Mouse (Mus musculus) lung, postnatal 0 days (tissue): ENCODE measurements around the gene Tlr2. TPM values are rescaled to one million over a fixed set of nuclear protein-coding genes. Genes with fewer than 3 reads are reported as not detected.

Experiments used
- ATAC-seq: fragments of 200-750 bp; cut with Nextera tagmentation; 2 replicates; pipeline ENCODE4 v1.8.0; 2017; ENCODE audit warnings: moderate library complexity
- DNase-seq: peaks from one replicate; pipeline ENCODE4 v3.0.0-alpha.2; 2016; ENCODE audit warnings: low spot score
- H3K27ac ChIP-seq: fragments of 300-500 bp; sonication (generic); 2 replicates; pipeline ENCODE4 v1.5.1; 2014; ENCODE audit warnings: antibody characterized with exemption, mild to moderate bottlenecking, low read length, mixed read lengths
- H3K27me3 ChIP-seq: fragments of 300-500 bp; sonication (generic); replicated peaks from 2 replicates; pipeline ENCODE4 v1.6.1; 2014; ENCODE audit warnings: low read length, mixed read lengths; ENCODE audit not compliant: insufficient read depth
- H3K36me3 ChIP-seq: fragments of 300-500 bp; sonication (generic); 2 replicates; pipeline ENCODE4 v1.6.1; 2014; ENCODE audit warnings: low read length, mixed read lengths; ENCODE audit not compliant: insufficient read depth
- H3K4me1 ChIP-seq: fragments of 300-500 bp; sonication (generic); 2 replicates; pipeline ENCODE4 v1.6.1; 2014; ENCODE audit warnings: antibody characterized with exemption, low read depth, low read length, mixed read lengths; ENCODE audit not compliant: insufficient read depth
- H3K4me2 ChIP-seq: fragments of 300-500 bp; sonication (generic); replicated peaks from 2 replicates; pipeline ENCODE4 v1.6.1; 2014; ENCODE audit warnings: low read depth, mild to moderate bottlenecking, low read length, moderate library complexity, mixed read lengths
- H3K4me3 ChIP-seq: fragments of 300-500 bp; sonication (generic); 2 replicates; pipeline ENCODE4 v1.5.1; 2014; ENCODE audit warnings: low read depth, low read length
- H3K9ac ChIP-seq: fragments of 300-500 bp; sonication (generic); replicated peaks from 2 replicates; pipeline ENCODE4 v1.6.1; 2014; ENCODE audit warnings: low read depth, mild to moderate bottlenecking
- H3K9me3 ChIP-seq: fragments of 300-500 bp; sonication (generic); 2 replicates; pipeline ENCODE4 v1.6.1; 2016; ENCODE audit warnings: low read length, mixed read lengths
- CTCF ChIP-seq: IDR thresholded peaks from 2 replicates; pipeline ENCODE4 v1.5.1; 2016; ENCODE audit warnings: antibody characterized with exemption, mild to moderate bottlenecking
- EP300 ChIP-seq: IDR thresholded peaks from 2 replicates; pipeline ENCODE4 v1.6.1; 2016; ENCODE audit warnings: antibody characterized with exemption, mild to moderate bottlenecking, control low read depth
- WGBS: fragments of 180-500 bp; shearing (Covaris S2); extraction: QIAGEN DNeasy Blood & Tissue Kit; methylation state at CpG from one replicate; pipeline ENCODE4 v1.1.7; 2014; 5-methylcytosine and 5-hydroxymethylcytosine counted together
- polyA plus RNA-seq: library from polyadenylated mRNA; unstranded; fragments of >200 nt; fragmentation: Nextera tagmentation; extraction: Ambion mirVana; gene quantifications from 2 replicates; pipeline ENCODE4 v1.2.1, GENCODE M21; 2015

Tlr2 gene
- polyA plus RNA-seq, 1 experiment from 2014 or later = 7.7 TPM

- no peak overlapping the region for H3K4me3 ChIP-seq
- WGBS = 43% methylated on average over 5 of the region's 5 CpGs
- peak; percentile 87 for DNase-seq
- no peaks in the 10 kb centered on the region for H3K9me3 ChIP-seq
- H3K9ac ChIP-seq = no peak overlapping the region
- H3K4me1 ChIP-seq = no peaks in the 10 kb centered on the region
- no peaks in the 10 kb centered on the region for H3K27me3 ChIP-seq
- no peaks in the 10 kb centered on the region for H3K36me3 ChIP-seq
- H3K27ac ChIP-seq = no peak overlapping the region
- TF ChIP-seq CTCF (no peak), EP300 (peak; percentile 80)
- peak; percentile 97 for ATAC-seq
- H3K4me2 ChIP-seq = no peak overlapping the region
These were observed 13.4 kb downstream of the Tlr2 start for GRCm38 (mm10) chr3:83828145-83828611.

GRCm38 (mm10) chr3:83827684-83828083 is 13.9 kb downstream of the Tlr2 start:
- Histone ChIP-seq H3K4me1 (no peaks in the 10 kb centered on the region), H3K4me3 (no peak overlapping the region), H3K27ac (no peak overlapping the region), H3K4me2 (no peak overlapping the region), H3K36me3 (no peaks in the 10 kb centered on the region), H3K9ac (no peak overlapping the region), H3K9me3 (no peaks in the 10 kb centered on the region), H3K27me3 (no peaks in the 10 kb centered on the region)
- no peak for TF ChIP-seq EP300
- TF ChIP-seq CTCF = no peak
- no peak for DNase-seq
- ATAC-seq = no peak
- 70% methylated on average over 9 of the region's 9 CpGs for WGBS

GRCm38 (mm10) chr3:83823774-83824173 is 17.8 kb downstream of the Tlr2 start:
- no peaks in the 10 kb centered on the region for H3K4me1 ChIP-seq
- H3K27ac ChIP-seq = no peak overlapping the region
- H3K9me3 ChIP-seq = no peaks in the 10 kb centered on the region
- no peaks in the 10 kb centered on the region for H3K36me3 ChIP-seq
- no peak overlapping the region for H3K4me2 ChIP-seq
- H3K27me3 ChIP-seq = no peaks in the 10 kb centered on the region
- DNase-seq = no peak
- H3K4me3 ChIP-seq = no peak overlapping the region
- TF ChIP-seq CTCF (no peak), EP300 (no peak)
- H3K9ac ChIP-seq = no peak overlapping the region
- no peak for ATAC-seq
- WGBS = 90% methylated on average over 4 of the region's 4 CpGs

- Histone ChIP-seq H3K4me2 (no peak overlapping the region), H3K27me3 (no peaks in the 10 kb centered on the region), H3K36me3 (no peaks in the 10 kb centered on the region), H3K4me3 (no peak overlapping the region), H3K4me1 (no peaks in the 10 kb centered on the region), H3K9ac (no peak overlapping the region), H3K9me3 (no peaks in the 10 kb centered on the region), H3K27ac (no peak overlapping the region)
- 85% methylated on average over 4 of the region's 4 CpGs for WGBS
- TF ChIP-seq CTCF (no peak), EP300 (no peak)
- no peak for DNase-seq
- no peak for ATAC-seq
These were observed 25.1 kb downstream of the Tlr2 start for GRCm38 (mm10) chr3:83816372-83816925.

GRCm38 (mm10) chr3:83812863-83813262 is 28.7 kb downstream of the Tlr2 start:
- Histone ChIP-seq H3K27me3 (no peaks in the 10 kb centered on the region), H3K4me3 (no peak overlapping the region), H3K9ac (no peak overlapping the region), H3K4me2 (no peak overlapping the region), H3K9me3 (no peaks in the 10 kb centered on the region), H3K4me1 (no peaks in the 10 kb centered on the region), H3K36me3 (no peaks in the 10 kb centered on the region), H3K27ac (no peak overlapping the region)
- TF ChIP-seq CTCF (no peak), EP300 (no peak)
- ATAC-seq = no peak
- no peak for DNase-seq

GRCm38 (mm10) chr3:83811987-83812386 is 29.6 kb downstream of the Tlr2 start:
- ATAC-seq = no peak
- H3K4me3 ChIP-seq = no peak overlapping the region
- WGBS = 42% methylated on average over 7 of the region's 7 CpGs
- H3K27me3 ChIP-seq = no peaks in the 10 kb centered on the region
- H3K4me2 ChIP-seq = no peak overlapping the region
- no peak overlapping the region for H3K27ac ChIP-seq
- H3K36me3 ChIP-seq = no peaks in the 10 kb centered on the region
- TF ChIP-seq EP300 (no peak), CTCF (no peak)
- DNase-seq = no peak
- H3K9ac ChIP-seq = no peak overlapping the region
- H3K4me1 ChIP-seq = no peaks in the 10 kb centered on the region
- no peaks in the 10 kb centered on the region for H3K9me3 ChIP-seq

GRCm38 (mm10) chr3:83808483-83808882 is 33.1 kb downstream of the Tlr2 start:
- no peak overlapping the region for H3K4me2 ChIP-seq
- no peaks in the 10 kb centered on the region for H3K27me3 ChIP-seq
- H3K9me3 ChIP-seq = no peaks in the 10 kb centered on the region
- no peak for TF ChIP-seq EP300
- TF ChIP-seq CTCF = no peak
- no peaks in the 10 kb centered on the region for H3K4me1 ChIP-seq
- no peak overlapping the region for H3K27ac ChIP-seq
- no peaks in the 10 kb centered on the region for H3K36me3 ChIP-seq
- H3K9ac ChIP-seq = no peak overlapping the region
- no peak for DNase-seq
- H3K4me3 ChIP-seq = no peak overlapping the region
- WGBS = 79% methylated on average over 12 of the region's 12 CpGs
- no peak for ATAC-seq
